Mouse (Mus musculus): Measurements from ENCODE around the gene 1700011L22Rik.

The 1700011L22Rik gene

GRCm38 (mm10) chr8:79248470-79248869, at the start of gene 1700011L22Rik:
TSS of gene 1700011L22Rik (minus strand) at chr8:79248570.
- no peak for DNase-seq (ENCODE audit: extremely low spot score, low read depth, low spot score)

- no peak for DNase-seq (ENCODE audit: extremely low spot score, low read depth, low spot score)
Observed at GRCm38 (mm10) chr8:79297763-79298162, 49.4 kb upstream of the 1700011L22Rik start.

GRCm38 (mm10) chr8:79295276-79296105, 47.1 kb upstream of the 1700011L22Rik start:
- no peak for DNase-seq (ENCODE audit: extremely low spot score, low read depth, low spot score)

- DNase-seq (ENCODE audit: extremely low spot score, low read depth, low spot score) = peak; percentile 80
Observed at GRCm38 (mm10) chr8:79294610-79295275, 46.4 kb upstream of the 1700011L22Rik start, which contains the start of gene Mmaa. TSS of gene Mmaa (minus strand) at chr8:79294937.

- no peak for DNase-seq (ENCODE audit: extremely low spot score, low read depth, low spot score)
Observed at GRCm38 (mm10) chr8:79293841-79294240, 45.5 kb upstream of the 1700011L22Rik start.

- DNase-seq (ENCODE audit: extremely low spot score, low read depth, low spot score) = no peak
Observed at GRCm38 (mm10) chr8:79292712-79293264, 44.4 kb upstream of the 1700011L22Rik start.

- no peak for DNase-seq (ENCODE audit: extremely low spot score, low read depth, low spot score)
Observed at GRCm38 (mm10) chr8:79289592-79289991, 41.2 kb upstream of the 1700011L22Rik start.

GRCm38 (mm10) chr8:79288681-79289080, 40.3 kb upstream of the 1700011L22Rik start:
- DNase-seq (ENCODE audit: extremely low spot score, low read depth, low spot score) = no peak

GRCm38 (mm10) chr8:79288250-79288649, 39.9 kb upstream of the 1700011L22Rik start:
- DNase-seq (ENCODE audit: extremely low spot score, low read depth, low spot score) = no peak

GRCm38 (mm10) chr8:79286424-79286823, 38.1 kb upstream of the 1700011L22Rik start:
- DNase-seq (ENCODE audit: extremely low spot score, low read depth, low spot score) = no peak

- no peak for DNase-seq (ENCODE audit: extremely low spot score, low read depth, low spot score)
Observed at GRCm38 (mm10) chr8:79284626-79285025, 36.3 kb upstream of the 1700011L22Rik start.

GRCm38 (mm10) chr8:79281376-79281890, 33.1 kb upstream of the 1700011L22Rik start:
- no peak for DNase-seq (ENCODE audit: extremely low spot score, low read depth, low spot score)

- DNase-seq (ENCODE audit: extremely low spot score, low read depth, low spot score) = no peak
Observed at GRCm38 (mm10) chr8:79277264-79277870, 29.0 kb upstream of the 1700011L22Rik start.

- DNase-seq (ENCODE audit: extremely low spot score, low read depth, low spot score) = no peak
Observed at GRCm38 (mm10) chr8:79274940-79275339, 26.6 kb upstream of the 1700011L22Rik start.

GRCm38 (mm10) chr8:79273776-79274175, 25.4 kb upstream of the 1700011L22Rik start:
- DNase-seq (ENCODE audit: extremely low spot score, low read depth, low spot score) = no peak

GRCm38 (mm10) chr8:79272676-79273075, 24.3 kb upstream of the 1700011L22Rik start:
- DNase-seq (ENCODE audit: extremely low spot score, low read depth, low spot score) = no peak

- no peak for DNase-seq (ENCODE audit: extremely low spot score, low read depth, low spot score)
Observed at GRCm38 (mm10) chr8:79268921-79269320, 20.6 kb upstream of the 1700011L22Rik start.

GRCm38 (mm10) chr8:79261920-79262319, 13.6 kb upstream of the 1700011L22Rik start:
- no peak for DNase-seq (ENCODE audit: extremely low spot score, low read depth, low spot score)

- DNase-seq (ENCODE audit: extremely low spot score, low read depth, low spot score) = no peak
Observed at GRCm38 (mm10) chr8:79256076-79256705, 7.8 kb upstream of the 1700011L22Rik start.

- DNase-seq (ENCODE audit: extremely low spot score, low read depth, low spot score) = no peak
Observed at GRCm38 (mm10) chr8:79253742-79254141, 5.4 kb upstream of the 1700011L22Rik start.

- no peak for DNase-seq (ENCODE audit: extremely low spot score, low read depth, low spot score)
Observed at GRCm38 (mm10) chr8:79243422-79243821, 4.9 kb downstream of the 1700011L22Rik start.
